Mouse (Mus musculus): ENCODE results near the gene Hmcn2. TPM values are rescaled to one million over a fixed set of nuclear protein-coding genes. Genes with fewer than 3 reads are reported as not detected.

Hmcn2 gene
- polyA plus RNA-seq, 1 experiment from 2014 or later: not detected

- no peak for ATAC-seq (ENCODE audit: low FRiP score)
- no peak overlapping the region for H3K9ac ChIP-seq (ENCODE audit: low read depth, low read length)
- H3K4me3 ChIP-seq (ENCODE audit: low read depth, low read length): no peak overlapping the region
- no peak overlapping the region for H3K27ac ChIP-seq (ENCODE audit: low read depth, low read length)
- DNase-seq (ENCODE audit: low spot score): no peak
- H3K27me3 ChIP-seq (ENCODE audit: control insufficient read depth, insufficient read depth, low read length): no peaks in the 10 kb centered on the region
- H3K9me3 ChIP-seq (ENCODE audit: control insufficient read depth, low read length): no peaks in the 10 kb centered on the region
- 60% methylated on average over 14 of the region's 14 CpGs for WGBS
- H3K4me1 ChIP-seq (replicated peaks; ENCODE audit: control insufficient read depth, insufficient read depth, low read length): no peaks in the 10 kb centered on the region
- no peaks in the 10 kb centered on the region for H3K36me3 ChIP-seq (ENCODE audit: control insufficient read depth, insufficient read depth, low read length)
- H3K4me2 ChIP-seq (replicated peaks; ENCODE audit: low read depth, low read length): no peak overlapping the region
Measured at GRCm38 (mm10) chr2:31437480-31438245, 123.4 kb downstream of the Hmcn2 start.

GRCm38 (mm10) chr2:31439576-31439975 is 125.4 kb downstream of the Hmcn2 start:
- no peak overlapping the region for H3K4me2 ChIP-seq (replicated peaks; ENCODE audit: low read depth, low read length)
- WGBS: 83% methylated on average over 6 of the region's 6 CpGs
- DNase-seq (ENCODE audit: low spot score): no peak
- no peaks in the 10 kb centered on the region for H3K4me1 ChIP-seq (replicated peaks; ENCODE audit: control insufficient read depth, insufficient read depth, low read length)
- no peak for ATAC-seq (ENCODE audit: low FRiP score)
- no peaks in the 10 kb centered on the region for H3K9me3 ChIP-seq (ENCODE audit: control insufficient read depth, low read length)
- H3K4me3 ChIP-seq (ENCODE audit: low read depth, low read length): no peak overlapping the region
- no peaks in the 10 kb centered on the region for H3K36me3 ChIP-seq (ENCODE audit: control insufficient read depth, insufficient read depth, low read length)
- H3K9ac ChIP-seq (ENCODE audit: low read depth, low read length): no peak overlapping the region
- H3K27me3 ChIP-seq (ENCODE audit: control insufficient read depth, insufficient read depth, low read length): no peaks in the 10 kb centered on the region
- H3K27ac ChIP-seq (ENCODE audit: low read depth, low read length): no peak overlapping the region

GRCm38 (mm10) chr2:31442480-31443160 is 128.4 kb downstream of the Hmcn2 start:
- DNase-seq (ENCODE audit: low spot score) (no peak), ATAC-seq (ENCODE audit: low FRiP score) (no peak)
- H3K4me2 ChIP-seq (replicated peaks; ENCODE audit: low read depth, low read length): no peak overlapping the region
- no peaks in the 10 kb centered on the region for H3K36me3 ChIP-seq (ENCODE audit: control insufficient read depth, insufficient read depth, low read length)
- no peaks in the 10 kb centered on the region for H3K4me1 ChIP-seq (replicated peaks; ENCODE audit: control insufficient read depth, insufficient read depth, low read length)
- WGBS: 50% methylated on average over 11 of the region's 11 CpGs
- H3K9ac ChIP-seq (ENCODE audit: low read depth, low read length): no peak overlapping the region
- H3K9me3 ChIP-seq (ENCODE audit: control insufficient read depth, low read length): no peaks in the 10 kb centered on the region
- no peak overlapping the region for H3K27ac ChIP-seq (ENCODE audit: low read depth, low read length)
- H3K4me3 ChIP-seq (ENCODE audit: low read depth, low read length): no peak overlapping the region
- no peaks in the 10 kb centered on the region for H3K27me3 ChIP-seq (ENCODE audit: control insufficient read depth, insufficient read depth, low read length)

- Histone ChIP-seq H3K36me3 (ENCODE audit: control insufficient read depth, insufficient read depth, low read length) (no peaks in the 10 kb centered on the region), H3K4me3 (ENCODE audit: low read depth, low read length) (no peak overlapping the region), H3K4me2 (replicated peaks; ENCODE audit: low read depth, low read length) (no peak overlapping the region), H3K9ac (ENCODE audit: low read depth, low read length) (no peak overlapping the region), H3K4me1 (replicated peaks; ENCODE audit: control insufficient read depth, insufficient read depth, low read length) (peaks cover 8% of the 10 kb centered on the region), H3K9me3 (ENCODE audit: control insufficient read depth, low read length) (no peaks in the 10 kb centered on the region), H3K27ac (ENCODE audit: low read depth, low read length) (no peak overlapping the region), H3K27me3 (ENCODE audit: control insufficient read depth, insufficient read depth, low read length) (no peaks in the 10 kb centered on the region)
- ATAC-seq (ENCODE audit: low FRiP score): no peak
- no peak for DNase-seq (ENCODE audit: low spot score)
- WGBS: 76% methylated on average over 4 of the region's 4 CpGs
Measured at GRCm38 (mm10) chr2:31446036-31446435, 131.8 kb downstream of the Hmcn2 start.

GRCm38 (mm10) chr2:31446456-31446855 is 132.2 kb downstream of the Hmcn2 start:
- Histone ChIP-seq H3K27ac (ENCODE audit: low read depth, low read length) (no peak overlapping the region), H3K36me3 (ENCODE audit: control insufficient read depth, insufficient read depth, low read length) (no peaks in the 10 kb centered on the region), H3K9me3 (ENCODE audit: control insufficient read depth, low read length) (no peaks in the 10 kb centered on the region), H3K9ac (ENCODE audit: low read depth, low read length) (no peak overlapping the region), H3K4me2 (replicated peaks; ENCODE audit: low read depth, low read length) (no peak overlapping the region), H3K27me3 (ENCODE audit: control insufficient read depth, insufficient read depth, low read length) (no peaks in the 10 kb centered on the region), H3K4me3 (ENCODE audit: low read depth, low read length) (no peak overlapping the region), H3K4me1 (replicated peaks; ENCODE audit: control insufficient read depth, insufficient read depth, low read length) (peaks cover 8% of the 10 kb centered on the region)
- WGBS: 60% methylated on average over 4 of the region's 4 CpGs
- DNase-seq (ENCODE audit: low spot score) (no peak), ATAC-seq (ENCODE audit: low FRiP score) (no peak)

- DNase-seq (ENCODE audit: low spot score) (no peak), ATAC-seq (ENCODE audit: low FRiP score) (no peak)
- Histone ChIP-seq H3K4me3 (ENCODE audit: low read depth, low read length) (no peak overlapping the region), H3K4me2 (replicated peaks; ENCODE audit: low read depth, low read length) (no peak overlapping the region), H3K27me3 (ENCODE audit: control insufficient read depth, insufficient read depth, low read length) (no peaks in the 10 kb centered on the region), H3K27ac (ENCODE audit: low read depth, low read length) (no peak overlapping the region), H3K36me3 (ENCODE audit: control insufficient read depth, insufficient read depth, low read length) (no peaks in the 10 kb centered on the region), H3K4me1 (replicated peaks; ENCODE audit: control insufficient read depth, insufficient read depth, low read length) (peaks cover 8% of the 10 kb centered on the region), H3K9me3 (ENCODE audit: control insufficient read depth, low read length) (no peaks in the 10 kb centered on the region), H3K9ac (ENCODE audit: low read depth, low read length) (no peak overlapping the region)
- WGBS: 86% methylated on average over 2 of the region's 2 CpGs
Measured at GRCm38 (mm10) chr2:31447536-31447935, 133.3 kb downstream of the Hmcn2 start.

GRCm38 (mm10) chr2:31448756-31449440 is 134.7 kb downstream of the Hmcn2 start:
- no peak overlapping the region for H3K27ac ChIP-seq (ENCODE audit: low read depth, low read length)
- WGBS: 33% methylated on average over 3 of the region's 3 CpGs
- ATAC-seq (ENCODE audit: low FRiP score): 0 out of 2 replicates have a peak, but pooled peaks have one; percentile 25

GRCm38 (mm10) chr2:31449441-31449815 is 135.2 kb downstream of the Hmcn2 start:
- ATAC-seq (ENCODE audit: low FRiP score): peak; percentile 78
- no peak overlapping the region for H3K9ac ChIP-seq (ENCODE audit: low read depth, low read length)
- peaks cover 8% of the 10 kb centered on the region for H3K4me1 ChIP-seq (replicated peaks; ENCODE audit: control insufficient read depth, insufficient read depth, low read length)
- H3K4me2 ChIP-seq (replicated peaks; ENCODE audit: low read depth, low read length): no peak overlapping the region
- 43% methylated on average over 4 of the region's 4 CpGs for WGBS
- DNase-seq (ENCODE audit: low spot score): peak; percentile 64
- no peaks in the 10 kb centered on the region for H3K27me3 ChIP-seq (ENCODE audit: control insufficient read depth, insufficient read depth, low read length)
- no peaks in the 10 kb centered on the region for H3K36me3 ChIP-seq (ENCODE audit: control insufficient read depth, insufficient read depth, low read length)
- no peaks in the 10 kb centered on the region for H3K9me3 ChIP-seq (ENCODE audit: control insufficient read depth, low read length)
- no peak overlapping the region for H3K27ac ChIP-seq (ENCODE audit: low read depth, low read length)
- H3K4me3 ChIP-seq (ENCODE audit: low read depth, low read length): no peak overlapping the region

More at GRCm38 (mm10) chr2:31448756-31449440, 134.7 kb downstream of the Hmcn2 start:
- H3K27me3 ChIP-seq (ENCODE audit: control insufficient read depth, insufficient read depth, low read length): no peaks in the 10 kb centered on the region
- no peaks in the 10 kb centered on the region for H3K36me3 ChIP-seq (ENCODE audit: control insufficient read depth, insufficient read depth, low read length)
- no peak overlapping the region for H3K4me2 ChIP-seq (replicated peaks; ENCODE audit: low read depth, low read length)
- H3K4me1 ChIP-seq (replicated peaks; ENCODE audit: control insufficient read depth, insufficient read depth, low read length): peaks cover 8% of the 10 kb centered on the region
- DNase-seq (ENCODE audit: low spot score): no peak
- H3K4me3 ChIP-seq (ENCODE audit: low read depth, low read length): no peak overlapping the region
- no peak overlapping the region; the same call in 1 of the 2 replicates for H3K9ac ChIP-seq (ENCODE audit: low read depth, low read length)
- no peaks in the 10 kb centered on the region for H3K9me3 ChIP-seq (ENCODE audit: control insufficient read depth, low read length)

Data from hindbrain, embryonic 11.5 days (tissue).